Mouse (Mus musculus) B cell, adult 67 days (primary cell): ENCODE measurements around the gene Gm2832. TPM values are rescaled to one million over a fixed set of nuclear protein-coding genes. Genes with fewer than 3 reads are reported as not detected.

ENCODE experiments used
- total RNA-seq, 2 experiments: library from RNA; stranded (reverse); gene quantifications; 4 replicates each; pipeline ENCODE4 v1.2.4; 2023

Gm2832 gene
- total RNA-seq: not detected

GRCm38 (mm10) chr14:41278505-41278904 lies at the start of gene Gm2832:
TSS of gene Gm2832 (plus strand) at chr14:41278805.

Other genes starting within 250 kb of the Gm2832 start
- gene Dydc2, start 209.6 kb upstream of the Gm2832 start, total RNA-seq: not detected
- not detected for gene Dydc1, start 205.9 kb upstream of the Gm2832 start, total RNA-seq
- not detected for gene Mat1a, start 173.8 kb upstream of the Gm2832 start, total RNA-seq
- gene Sftpa1, start 147.0 kb upstream of the Gm2832 start, total RNA-seq: not detected
- not detected for gene Mbl1, start 127.3 kb upstream of the Gm2832 start, total RNA-seq
- not detected for gene Sftpd, start 93.7 kb upstream of the Gm2832 start, total RNA-seq
- gene Gm5798, start 69.8 kb downstream of the Gm2832 start, total RNA-seq: not detected
- not detected for gene Gm7945, start 107.6 kb downstream of the Gm2832 start, total RNA-seq
- not detected for gene Gm6482, start 129.5 kb downstream of the Gm2832 start, total RNA-seq
- gene Gm7954, start 174.7 kb downstream of the Gm2832 start, total RNA-seq: not detected
- not detected for gene Gm3486, start 210.7 kb downstream of the Gm2832 start, total RNA-seq